Mouse (Mus musculus) CH12.LX (cell line): ENCODE measurements around the gene Ino80d. TPM values are rescaled to one million over a fixed set of nuclear protein-coding genes. Genes with fewer than 3 reads are reported as not detected.
"Not testable (repeated sequence)": the region's sequence is repeated elsewhere in the genome, so short reads cannot be mapped to it uniquely, and the experiment has no call there.

ENCODE experiments used
- DNase-seq: peaks from one replicate; pipeline ENCODE4 v3.0.0-alpha.2; 2013; ENCODE audit errors: extremely low read depth
- H3K27ac ChIP-seq: 2 replicates; pipeline ENCODE4 v1.5.1; 2012; ENCODE audit warnings: low read depth, mild to moderate bottlenecking, control low read depth, moderate library complexity; ENCODE audit not compliant: insufficient read depth
- H3K27me3 ChIP-seq: replicated peaks from 2 replicates; pipeline ENCODE3; 2012; ENCODE audit warnings: inconsistent platforms
- H3K36me3 ChIP-seq, 2 experiments: replicated peaks in 1 of 2; 2 replicates each; pipeline versions ENCODE3 to v1.6.1; 2012; ENCODE audit warnings: inconsistent platforms in 1 of 2, low read length in 1 of 2, mild to moderate bottlenecking in 1 of 2, mixed read lengths in 1 of 2, moderate library complexity in 1 of 2; ENCODE audit not compliant: control insufficient read depth in 1 of 2, insufficient read depth in 1 of 2
- H3K4me1 ChIP-seq, 2 experiments: 2 replicates each; pipeline ENCODE4 v1.6.1; 2012; ENCODE audit warnings: inconsistent platforms in 1 of 2, moderate library complexity in 1 of 2; ENCODE audit not compliant: insufficient read depth in 2 of 2, control insufficient read depth in 1 of 2
- H3K4me2 ChIP-seq: 2 replicates; pipeline ENCODE4 v1.6.1; 2012; ENCODE audit warnings: low read depth, mild to moderate bottlenecking, control low read depth; ENCODE audit not compliant: poor library complexity, insufficient read depth, severe bottlenecking
- H3K4me3 ChIP-seq, 3 experiments: fragments of 150-350 bp in 1 of 3; sonication (generic) in 1 of 3; replicated peaks in 1 of 3; 2 replicates each; pipeline versions ENCODE3 to v1.5.1; 2011 to 2012; ENCODE audit warnings: low read depth in 2 of 3, low read length in 2 of 3, mild to moderate bottlenecking in 2 of 3, moderate library complexity in 2 of 3, control low read depth in 1 of 3, improper control_type of control experiment in 1 of 3, inconsistent platforms in 1 of 3, mixed read lengths in 1 of 3; ENCODE audit not compliant: poor library complexity in 1 of 3
- H3K79me2 ChIP-seq: replicated peaks from 2 replicates; pipeline ENCODE4 v1.6.1; 2012; ENCODE audit warnings: mild to moderate bottlenecking, moderate library complexity; ENCODE audit not compliant: control insufficient read depth, poor library complexity, insufficient read depth, severe bottlenecking; ENCODE audit errors: extremely low read depth
- H3K9ac ChIP-seq: 2 replicates; pipeline ENCODE4 v1.6.1; 2012; ENCODE audit warnings: low read depth, mild to moderate bottlenecking, control low read depth, moderate library complexity; ENCODE audit not compliant: insufficient read depth
- H3K9me3 ChIP-seq: replicated peaks from 2 replicates; pipeline ENCODE3; 2012; ENCODE audit warnings: low read length, inconsistent platforms, mixed read lengths
- BHLHE40 ChIP-seq: IDR thresholded peaks from 2 replicates; pipeline ENCODE4 v1.6.1; 2011; ENCODE audit warnings: mild to moderate bottlenecking, low read depth, low read length, improper control_type of control experiment
- CHD2 ChIP-seq: IDR thresholded peaks from 2 replicates; pipeline ENCODE4 v1.6.1; 2011; ENCODE audit warnings: low read length, improper control_type of control experiment
- EP300 ChIP-seq: IDR thresholded peaks from 2 replicates; pipeline ENCODE4 v1.6.1; 2011; ENCODE audit warnings: low read length, improper control_type of control experiment
- ETS1 ChIP-seq: conservative IDR thresholded peaks from 2 replicates; pipeline ENCODE4 v1.6.1; 2012; ENCODE audit warnings: low read depth, mild to moderate bottlenecking, inconsistent platforms, low read length, improper control_type of control experiment, moderate library complexity
- HCFC1 ChIP-seq: IDR thresholded peaks from 2 replicates; pipeline ENCODE4 v1.6.1; 2012; ENCODE audit warnings: low read depth, mild to moderate bottlenecking, inconsistent platforms, low read length, improper control_type of control experiment
- MAFK ChIP-seq: IDR thresholded peaks from 2 replicates; pipeline ENCODE4 v1.6.1; 2011; ENCODE audit warnings: low read length, improper control_type of control experiment; ENCODE audit not compliant: insufficient replicate concordance
- MEF2A ChIP-seq: IDR thresholded peaks from 2 replicates; pipeline ENCODE4 v1.6.1; 2014; ENCODE audit warnings: low read depth, mild to moderate bottlenecking, inconsistent platforms, low read length, improper control_type of control experiment, borderline replicate concordance
- MXI1 ChIP-seq: IDR thresholded peaks from 2 replicates; pipeline ENCODE4 v1.6.1; 2011; ENCODE audit warnings: mild to moderate bottlenecking, low read depth, low read length, improper control_type of control experiment
- MYC ChIP-seq: IDR thresholded peaks from 2 replicates; pipeline ENCODE4 v1.6.1; 2011; ENCODE audit warnings: low read depth, mild to moderate bottlenecking, improper control_type of control experiment, low read length
- NELFE ChIP-seq: IDR thresholded peaks from 2 replicates; pipeline ENCODE4 v1.6.1; 2011; ENCODE audit warnings: low read depth, low read length, improper control_type of control experiment
- NRF1 ChIP-seq: IDR thresholded peaks from 2 replicates; pipeline ENCODE4 v1.6.1; 2014; ENCODE audit warnings: low read depth, mild to moderate bottlenecking, inconsistent platforms, low read length, improper control_type of control experiment, moderate library complexity
- RAD21 ChIP-seq: IDR thresholded peaks from 2 replicates; pipeline ENCODE4 v1.6.1; 2011; ENCODE audit warnings: low read depth, mild to moderate bottlenecking, low read length, improper control_type of control experiment, moderate library complexity
- SIN3A ChIP-seq: IDR thresholded peaks from 2 replicates; pipeline ENCODE4 v1.6.1; 2012; ENCODE audit warnings: low read length, improper control_type of control experiment, inconsistent platforms
- USF2 ChIP-seq: conservative IDR thresholded peaks from 2 replicates; pipeline ENCODE4 v1.6.1; 2011; ENCODE audit warnings: low read depth, low read length, improper control_type of control experiment
- ZC3H11A ChIP-seq: IDR thresholded peaks from 2 replicates; pipeline ENCODE4 v1.6.1; 2012; ENCODE audit warnings: low read depth, mild to moderate bottlenecking, inconsistent platforms, low read length, improper control_type of control experiment
- ZKSCAN1 ChIP-seq: IDR thresholded peaks from 2 replicates; pipeline ENCODE4 v1.6.1; 2012; ENCODE audit warnings: low read depth, inconsistent platforms, low read length, improper control_type of control experiment, borderline replicate concordance
- ZNF384 ChIP-seq: IDR thresholded peaks from 2 replicates; pipeline ENCODE4 v1.6.1; 2012; ENCODE audit warnings: low read depth, low read length, improper control_type of control experiment, inconsistent platforms
- dilution Hi-C: fragments of 300-500 bp; cut with MboI; formaldehyde crosslinking; loops from 2 replicates; pipeline ENCODE4 v1.14.3; 2020; ENCODE audit warnings: low sequenced_read_pairs; ENCODE audit not compliant: extremely low pct_unique_long_range_greater_than_20kb, extremely low pct_ligation_motif_present
- in situ Hi-C: fragments of 300-500 bp; cut with MboI; formaldehyde crosslinking; loops from 3 replicates; pipeline ENCODE4 v1.14.3; 2019; ENCODE audit warnings: low sequenced_read_pairs, low pct_ligation_motif_present, low pct_unique_long_range_greater_than_20kb, mixed read lengths
- polyA plus RNA-seq: library from polyadenylated mRNA; unstranded; fragments of >175 nt; gene quantifications from 2 replicates; pipeline ENCODE4 v1.2.1, GENCODE M21; 2012; ENCODE audit warnings: low read depth; ENCODE audit not compliant: insufficient read length
- total RNA-seq, 2 experiments: library from RNA; depleted of rRNA; stranded (reverse); fragments of 300-350 nt in 1 of 2; fragments of >200 nt in 1 of 2; gene quantifications; 2 replicates each; pipeline ENCODE4 v1.2.3; 2012 to 2014

Gene Ino80d
- total and polyA plus RNA-seq, 3 experiments = 4.5 to 5.8 (median 4.6) TPM

DNA sequence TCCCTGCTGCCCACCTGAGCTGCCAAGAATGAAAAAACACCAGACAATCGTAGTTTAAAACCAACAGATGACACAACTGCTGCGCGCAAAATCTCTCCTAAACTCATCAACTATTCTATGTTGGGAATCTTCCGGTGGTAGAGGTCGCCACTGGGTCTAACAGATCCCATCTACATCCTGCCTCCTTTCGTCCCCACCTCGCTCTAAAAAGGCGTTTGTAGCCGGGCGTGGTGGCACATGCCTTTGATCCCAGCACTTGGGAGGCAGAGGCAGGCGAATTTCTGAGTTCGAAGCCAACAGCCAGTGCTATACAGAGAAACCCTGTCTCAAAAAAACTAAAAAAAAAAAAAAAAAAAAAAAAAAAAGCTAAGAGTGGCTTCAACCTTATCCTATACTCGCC is 25.8 kb upstream of the Ino80d start:
- no peak overlapping the region for H3K4me3 ChIP-seq
- H3K36me3 ChIP-seq = peaks cover 35 to 63% of the 10 kb centered on the region in 2 experiments
- H3K4me2 ChIP-seq = no peak overlapping the region
- H3K4me1 ChIP-seq = no peaks in the 10 kb centered on the region
- no peaks in the 10 kb centered on the region for H3K79me2 ChIP-seq
- no peak for DNase-seq
- no peak for TF ChIP-seq USF2
- TF ChIP-seq MXI1 = no peak
- TF ChIP-seq ZNF384 = no peak
- no peak for TF ChIP-seq CHD2
- no peak for TF ChIP-seq EP300
- no peak for TF ChIP-seq ZC3H11A
- TF ChIP-seq HCFC1 = no peak
- no peak for TF ChIP-seq RAD21
- TF ChIP-seq MEF2A = no peak
- TF ChIP-seq ETS1 = no peak
- no peak for TF ChIP-seq ZKSCAN1
- no peak for TF ChIP-seq MYC
- TF ChIP-seq MAFK = no peak
- TF ChIP-seq SIN3A = no peak
- no peak for TF ChIP-seq NELFE
- no peak for TF ChIP-seq NRF1
- no peak for TF ChIP-seq BHLHE40
- TF ChIP-seq, all 38 proteins: peak for 0
- no peak overlapping the region for H3K27ac ChIP-seq
- in situ Hi-C loops = no loop called here
- peaks cover 5% of the 10 kb centered on the region for H3K9me3 ChIP-seq
- dilution Hi-C loops = no loop called here
- no peaks in the 10 kb centered on the region for H3K27me3 ChIP-seq
- no peak overlapping the region for H3K9ac ChIP-seq

DNA sequence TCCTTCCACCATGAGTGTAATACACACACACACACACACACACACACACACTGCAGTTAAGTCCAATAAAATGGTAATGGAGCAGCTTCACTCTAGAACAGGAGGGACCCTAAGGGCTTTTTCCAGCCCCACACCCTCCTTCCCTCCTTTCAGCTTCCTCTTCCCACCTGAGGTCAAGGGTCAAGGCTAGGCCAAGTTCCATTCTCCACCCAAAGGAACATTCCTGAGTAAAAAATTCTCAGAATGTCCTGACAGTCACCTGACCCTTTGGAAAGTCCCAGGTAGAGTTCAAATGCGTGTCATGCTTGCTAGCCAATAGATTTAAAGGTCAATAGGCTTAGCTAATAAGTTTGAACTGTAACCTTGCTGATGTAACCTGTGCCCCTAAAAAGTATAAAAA is 24.1 kb upstream of the Ino80d start:
- H3K4me3 ChIP-seq, in situ Hi-C loops, dilution Hi-C loops, H3K4me2 ChIP-seq, H3K79me2 ChIP-seq, H3K9me3 ChIP-seq, DNase-seq, H3K27ac ChIP-seq, H3K9ac ChIP-seq, H3K4me1 ChIP-seq, H3K27me3 ChIP-seq: not testable (repeated sequence)
- peaks cover 23 to 47% of the 10 kb centered on the region in 2 experiments for H3K36me3 ChIP-seq
